Mouse (Mus musculus): Measurements from ENCODE around the gene Slc7a12.

The Slc7a12 gene

GRCm38 (mm10) chr3:14480397-14480796 is at the start of gene Slc7a12:
TSS of gene Slc7a12 (plus strand) at chr3:14480697.
- DNase-seq, result no peak

- DNase-seq, result no peak
These were observed 48.1 kb upstream of the Slc7a12 start for GRCm38 (mm10) chr3:14432381-14432780.

DNA sequence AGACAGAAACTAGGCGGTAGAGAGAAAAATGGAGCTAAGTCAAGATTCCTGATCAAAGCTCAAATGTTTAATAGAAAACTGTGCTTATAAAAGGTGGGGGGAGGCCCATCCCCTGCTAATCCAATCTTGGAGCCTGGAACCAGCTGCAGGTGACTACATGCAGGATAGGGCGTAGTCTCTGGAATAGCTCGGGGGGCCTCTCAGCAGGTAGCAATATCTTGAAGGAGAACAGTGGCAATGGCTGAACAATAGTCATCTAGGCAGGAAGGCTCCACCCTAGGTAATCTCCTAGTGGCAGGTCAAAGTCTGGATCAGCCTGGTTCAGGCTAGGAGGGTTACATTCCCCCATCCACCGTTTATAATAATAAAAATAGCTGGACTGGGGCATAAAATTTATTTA is 34.5 kb upstream of the Slc7a12 start:
- DNase-seq, result no peak

GRCm38 (mm10) chr3:14446691-14447090 is 33.8 kb upstream of the Slc7a12 start:
- DNase-seq, result no peak
